Mouse (Mus musculus): ENCODE data around the gene Abr. TPM values are rescaled to one million over a fixed set of nuclear protein-coding genes. Genes with fewer than 3 reads are reported as not detected.

Abr gene
- 100 to 1,000 TPM; 487 to 511 TPM for total RNA-seq (2021)

- DNase-seq (ENCODE audit: extremely low spot score in 1 of 2, low spot score in 1 of 2) = peak in 1 of 2 experiments; percentile 34
Measured at GRCm38 (mm10) chr11:76622152-76622565, at the start of gene Abr. Abr (minus strand) TSS chr11:76622314.

GRCm38 (mm10) chr11:76667807-76668206 lies 45.7 kb upstream of the Abr start:
- DNase-seq (ENCODE audit: extremely low spot score in 1 of 2, low spot score in 1 of 2) = no peak

GRCm38 (mm10) chr11:76666002-76666649 lies 44.0 kb upstream of the Abr start:
- no peak for DNase-seq (ENCODE audit: extremely low spot score in 1 of 2, low spot score in 1 of 2)

DNA sequence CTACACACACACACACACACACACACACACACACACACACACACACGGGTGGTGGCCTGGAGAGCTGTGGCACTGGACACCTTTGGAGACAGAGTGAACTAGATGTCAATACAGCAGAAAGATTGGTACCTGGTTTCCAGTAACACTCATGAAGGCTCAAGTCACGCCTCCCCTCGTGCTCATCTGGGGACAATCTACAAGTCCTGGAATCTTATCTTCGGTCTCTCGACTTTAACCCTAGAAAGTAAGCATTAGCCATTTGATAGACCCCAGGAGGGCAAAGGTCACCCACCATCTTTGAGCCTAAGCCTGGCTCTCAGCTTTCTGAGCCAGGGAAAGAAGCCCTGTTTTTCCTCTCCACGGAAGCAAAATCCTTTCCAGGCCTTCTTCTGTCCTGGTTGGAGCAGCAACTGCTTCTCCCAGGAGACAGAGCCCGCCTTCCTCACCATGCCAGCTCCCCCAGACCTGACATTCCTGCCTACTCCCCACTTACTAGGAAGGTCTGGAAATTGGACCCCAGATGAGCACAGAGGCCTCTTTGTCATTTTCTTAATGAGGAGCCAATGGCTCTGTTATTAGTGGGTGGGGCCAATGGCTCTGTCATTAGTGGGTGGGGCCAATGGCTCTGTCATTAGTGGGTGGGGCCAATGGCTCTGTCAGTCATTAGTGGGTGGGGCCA lies 39.8 kb upstream of the Abr start:
- DNase-seq (ENCODE audit: extremely low spot score in 1 of 2, low spot score in 1 of 2) = no peak

GRCm38 (mm10) chr11:76659138-76659930 lies 37.2 kb upstream of the Abr start:
- no peak for DNase-seq (ENCODE audit: extremely low spot score in 1 of 2, low spot score in 1 of 2)

- DNase-seq (ENCODE audit: extremely low spot score in 1 of 2, low spot score in 1 of 2) = no peak
Measured at GRCm38 (mm10) chr11:76657450-76657970, 35.4 kb upstream of the Abr start.

DNA sequence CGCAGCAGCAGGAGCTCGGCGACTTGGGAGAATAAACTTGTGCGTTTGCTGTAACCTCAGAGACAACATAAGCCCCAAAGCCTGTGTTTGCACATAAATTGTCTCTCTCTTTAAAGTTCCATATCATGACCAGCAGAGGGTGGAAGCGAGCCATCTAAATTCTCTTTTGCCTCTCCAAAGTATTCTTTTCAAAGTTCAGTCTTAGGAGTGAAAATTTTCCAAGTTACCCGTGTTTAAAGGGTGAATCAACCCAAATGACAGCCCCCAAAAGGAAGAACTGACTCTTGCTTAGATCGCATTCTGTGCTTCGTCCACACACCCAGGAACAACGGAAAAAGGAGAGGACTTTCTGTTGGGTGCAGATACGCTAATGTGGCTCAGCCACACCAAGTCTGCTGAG lies 33.0 kb upstream of the Abr start:
- DNase-seq (ENCODE audit: extremely low spot score in 1 of 2, low spot score in 1 of 2) = peak in 1 of 2 experiments; percentile 68

GRCm38 (mm10) chr11:76652838-76653334 lies 30.8 kb upstream of the Abr start:
- DNase-seq (ENCODE audit: extremely low spot score in 1 of 2, low spot score in 1 of 2) = no peak

DNA sequence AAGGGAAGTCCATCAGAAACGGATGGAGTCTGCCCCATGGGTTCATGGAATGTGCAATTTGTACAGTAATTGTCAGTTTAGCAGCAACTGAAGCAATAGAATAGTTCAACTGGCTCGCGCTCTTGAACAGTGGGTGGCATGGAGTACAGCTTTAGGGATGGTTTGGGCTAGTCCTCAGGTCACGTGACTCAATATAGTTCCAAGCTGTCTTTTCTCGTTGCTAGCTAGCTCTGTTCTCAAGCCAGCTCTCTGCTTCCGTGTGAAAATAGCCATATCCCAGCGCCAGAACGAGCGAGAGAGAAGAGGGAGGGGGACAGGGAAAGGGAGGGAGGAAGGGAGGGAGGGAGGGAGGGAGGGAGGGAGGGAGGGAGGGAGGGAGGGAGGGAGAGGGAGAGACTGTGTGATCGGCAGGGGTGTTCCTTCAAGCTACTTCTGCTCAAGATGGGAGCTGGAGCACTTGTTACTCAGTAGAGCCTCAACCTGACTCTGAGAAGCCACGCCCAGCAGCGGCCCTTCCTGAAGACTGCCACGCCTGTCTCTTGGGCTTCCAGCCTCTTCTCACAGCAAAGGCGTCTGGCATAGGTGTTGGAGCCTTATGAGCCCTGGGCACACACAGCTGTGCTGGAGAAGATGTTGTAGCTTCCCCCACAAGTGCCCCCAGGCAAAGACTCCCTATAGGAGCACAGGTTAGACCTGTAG lies 28.9 kb upstream of the Abr start:
- no peak for DNase-seq (ENCODE audit: extremely low spot score in 1 of 2, low spot score in 1 of 2)

GRCm38 (mm10) chr11:76647500-76647899 lies 25.4 kb upstream of the Abr start:
- DNase-seq (ENCODE audit: extremely low spot score in 1 of 2, low spot score in 1 of 2) = peak; percentile 76 to 82

DNA sequence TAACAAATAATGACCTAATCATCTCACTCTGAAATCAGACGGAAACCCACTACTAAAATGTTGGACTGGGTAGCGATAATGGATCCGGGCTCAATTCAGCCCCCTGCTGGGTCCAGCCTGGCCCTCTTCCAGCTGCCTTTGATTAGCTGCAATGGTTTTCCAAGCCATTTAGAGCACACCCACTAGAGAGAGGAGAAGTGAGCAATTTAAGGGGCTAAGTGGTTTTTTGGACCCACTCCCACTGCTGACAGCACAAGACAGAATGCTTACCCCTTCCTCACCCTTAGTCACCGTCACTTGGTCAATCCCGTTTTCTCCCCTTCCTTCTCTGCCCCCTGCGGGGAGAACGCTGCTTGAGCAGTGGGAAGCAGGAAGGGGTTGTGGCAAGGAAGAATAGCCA lies 24.9 kb upstream of the Abr start:
- peak in 1 of 2 experiments; percentile 37 for DNase-seq (ENCODE audit: extremely low spot score in 1 of 2, low spot score in 1 of 2)

DNA sequence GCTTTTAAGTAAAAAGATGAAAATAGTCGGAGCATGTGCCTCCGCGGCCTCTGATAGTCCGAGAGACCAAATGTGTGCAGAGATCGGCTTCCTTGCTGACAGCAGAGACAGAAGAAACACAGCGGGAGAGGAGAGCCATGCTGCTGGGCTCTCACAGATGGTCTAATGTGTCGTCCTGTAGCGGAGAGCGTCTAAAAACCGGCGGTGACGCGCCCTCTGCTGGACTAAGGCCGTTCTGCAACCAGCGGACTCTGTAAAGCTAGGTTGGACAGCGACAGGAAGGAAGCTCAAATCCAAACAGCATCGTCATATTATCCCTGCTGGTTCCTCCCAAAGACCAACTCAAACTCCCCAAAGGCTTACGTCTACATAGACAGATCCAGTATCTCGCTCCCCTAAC lies 23.8 kb upstream of the Abr start:
- peak; percentile 92 to 99 for DNase-seq (ENCODE audit: extremely low spot score in 1 of 2, low spot score in 1 of 2)

DNA sequence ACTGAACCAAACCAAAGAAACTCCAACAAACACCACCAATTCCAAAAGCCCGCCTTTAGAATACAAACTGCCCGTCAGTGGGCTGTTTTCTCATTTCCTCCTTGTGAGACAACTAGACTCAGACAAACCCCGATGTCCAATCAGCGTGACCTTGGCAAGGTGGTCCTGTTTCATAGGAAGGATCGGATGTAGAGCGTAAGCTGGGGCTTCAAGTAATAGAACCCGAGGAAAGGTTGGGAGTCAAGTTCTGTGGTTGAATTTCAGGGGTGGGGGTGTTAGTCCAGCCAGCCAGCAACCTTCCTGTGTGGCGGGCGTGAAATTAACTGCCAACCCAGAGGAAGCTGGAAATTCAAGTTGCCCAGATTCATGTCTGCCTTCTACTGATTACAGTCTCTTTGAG lies 22.9 kb upstream of the Abr start:
- no peak for DNase-seq (ENCODE audit: extremely low spot score in 1 of 2, low spot score in 1 of 2)

GRCm38 (mm10) chr11:76644257-76644656 lies 22.1 kb upstream of the Abr start:
- no peak for DNase-seq (ENCODE audit: extremely low spot score in 1 of 2, low spot score in 1 of 2)

DNA sequence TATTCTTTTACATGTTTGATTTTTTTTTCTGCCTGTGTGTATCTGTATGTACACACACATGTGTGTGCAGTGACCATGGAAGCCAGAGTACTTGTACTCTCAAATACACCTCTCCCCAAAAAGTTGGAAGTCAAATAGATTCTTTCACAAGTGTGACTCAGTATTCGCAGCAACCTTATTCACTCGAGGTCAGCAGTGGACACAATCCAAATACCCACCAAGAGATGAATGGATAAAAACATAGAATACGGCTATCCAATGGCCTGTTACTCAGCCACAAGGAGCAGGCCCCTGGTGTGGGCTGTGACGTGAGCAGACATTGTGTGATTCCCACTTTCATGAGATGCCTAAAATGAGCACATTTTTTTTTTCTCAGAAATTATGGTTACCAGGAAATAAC lies 18.1 kb upstream of the Abr start:
- DNase-seq (ENCODE audit: extremely low spot score in 1 of 2, low spot score in 1 of 2) = no peak

GRCm38 (mm10) chr11:76639269-76639985 lies 17.3 kb upstream of the Abr start:
- DNase-seq (ENCODE audit: extremely low spot score in 1 of 2, low spot score in 1 of 2) = no peak

DNA sequence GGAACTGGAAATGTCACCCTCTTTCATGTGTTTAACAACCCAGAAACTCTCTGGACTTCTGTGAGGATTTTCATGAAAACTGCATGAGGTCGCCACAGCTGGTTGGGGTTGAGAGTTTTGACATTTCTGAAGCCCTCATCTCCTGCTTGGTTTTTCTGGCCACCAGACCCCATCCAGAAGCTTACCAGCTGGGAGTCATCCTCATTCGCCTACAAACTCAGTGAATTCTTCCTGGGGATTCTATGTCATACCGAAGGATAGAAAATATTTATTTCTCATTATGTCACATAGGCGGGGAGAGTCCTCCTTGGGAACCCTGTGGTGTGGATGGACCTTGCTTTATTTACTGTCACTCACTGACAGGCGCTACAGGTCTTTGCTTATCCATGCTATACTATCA lies 8.4 kb upstream of the Abr start:
- no peak for DNase-seq (ENCODE audit: extremely low spot score in 1 of 2, low spot score in 1 of 2)

DNA sequence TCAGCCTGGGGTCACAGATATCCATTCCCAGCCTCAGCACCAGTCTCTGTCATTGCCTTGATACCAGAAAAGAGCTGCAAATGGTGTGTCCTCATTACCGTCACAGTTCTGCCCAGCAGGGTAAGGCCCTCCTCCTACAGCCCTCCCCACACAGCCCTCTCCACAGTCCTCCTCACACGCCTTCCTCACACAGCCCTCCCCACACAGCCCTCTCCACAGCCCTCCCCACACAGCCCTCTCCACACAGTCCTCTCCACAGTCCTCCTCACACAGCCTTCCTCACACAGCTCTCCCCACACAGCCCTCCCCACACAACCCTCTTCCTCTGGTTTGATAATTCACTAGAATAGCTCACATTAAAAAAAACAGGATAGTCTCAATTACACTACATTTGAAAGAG lies 7.9 kb upstream of the Abr start:
- DNase-seq (ENCODE audit: extremely low spot score in 1 of 2, low spot score in 1 of 2) = no peak

- DNase-seq (ENCODE audit: extremely low spot score in 1 of 2, low spot score in 1 of 2) = no peak
Measured at GRCm38 (mm10) chr11:76628613-76629012, 6.5 kb upstream of the Abr start.

DNA sequence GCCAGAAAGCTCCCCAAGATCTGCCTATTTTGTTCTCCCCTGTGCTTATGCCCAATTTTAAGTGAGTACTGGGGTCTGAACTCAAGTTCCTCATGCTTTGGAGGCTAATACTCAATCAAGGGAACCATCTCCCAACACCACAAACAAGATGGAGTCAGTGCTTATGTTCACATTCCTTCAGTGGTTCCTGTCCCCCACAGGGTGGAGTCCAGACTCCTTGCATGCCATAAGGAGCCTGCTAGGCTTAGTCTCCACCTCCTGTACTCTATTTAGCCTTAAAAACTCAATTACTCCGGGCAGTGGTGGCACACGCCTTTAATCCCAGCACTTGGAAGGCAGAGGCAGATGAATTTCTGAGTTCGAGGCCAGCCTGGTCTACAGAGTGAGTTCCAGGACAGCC lies 2.8 kb upstream of the Abr start:
- DNase-seq (ENCODE audit: extremely low spot score in 1 of 2, low spot score in 1 of 2) = no peak

All from layer of hippocampus, postnatal 25 days (tissue).